Mouse (Mus musculus): ENCODE data around the gene Adam10.

GRCm38 (mm10) chr9:70703597-70704203 is 24.9 kb downstream of the Adam10 start:
- TF ChIP-seq TAL1 (IDR thresholded peaks at IDR 0.05; ENCODE audit: low read length) (peak; percentile 71), GATA1 (IDR thresholded peaks at IDR 0.05; ENCODE audit: low read length) (peak; percentile 55)
